Mouse (Mus musculus): ENCODE measurements around the gene Slc8a3.

GRCm38 (mm10) chr12:81155675-81156074 lies 177.3 kb downstream of the Slc8a3 start:
- TF ChIP-seq POLR2A (IDR thresholded peaks at IDR 0.05; ENCODE audit: extremely low read depth, insufficient read depth, low read length) (no peak), CTCF (IDR thresholded peaks at IDR 0.05; ENCODE audit: extremely low read depth, insufficient read depth, low read length) (no peak)

Measured in cortical plate, adult 2 months (tissue).